Mouse (Mus musculus) testis, postnatal 10 days (tissue): ENCODE measurements around the gene Tchp.

ENCODE experiments used
- DNase-seq: peaks from one replicate; pipeline ENCODE4 v3.0.0; 2021; ENCODE audit warnings: low spot score

The Tchp gene

GRCm38 (mm10) chr5:114707265-114708068 is at the start of gene Tchp:
Gene Tchp (plus strand): TSS chr5:114707760.
- peak; percentile 97 for DNase-seq

- peak; percentile 52 for DNase-seq
These were observed 49.3 kb upstream of the Tchp start, which contains the start of gene Trpv4 for GRCm38 (mm10) chr5:114658255-114658654. Gene Trpv4 (minus strand): TSS chr5:114658421.

GRCm38 (mm10) chr5:114661029-114661428 is 46.5 kb upstream of the Tchp start:
- no peak for DNase-seq

GRCm38 (mm10) chr5:114664139-114664538 is 43.4 kb upstream of the Tchp start:
- no peak for DNase-seq

- no peak for DNase-seq
These were observed 42.8 kb upstream of the Tchp start for GRCm38 (mm10) chr5:114664750-114665149.

GRCm38 (mm10) chr5:114666659-114667058 is 40.9 kb upstream of the Tchp start:
- no peak for DNase-seq

GRCm38 (mm10) chr5:114667228-114667856 is 40.2 kb upstream of the Tchp start:
- peak; percentile 100 for DNase-seq

GRCm38 (mm10) chr5:114669014-114669413 is 38.5 kb upstream of the Tchp start:
- no peak for DNase-seq

- no peak for DNase-seq
These were observed 34.4 kb upstream of the Tchp start for GRCm38 (mm10) chr5:114673114-114673513.

GRCm38 (mm10) chr5:114674594-114674993 is 33.0 kb upstream of the Tchp start:
- no peak for DNase-seq

- DNase-seq = no peak
These were observed 27.5 kb upstream of the Tchp start for GRCm38 (mm10) chr5:114679841-114680591.

- no peak for DNase-seq
These were observed 26.8 kb upstream of the Tchp start for GRCm38 (mm10) chr5:114680676-114681285.

- no peak for DNase-seq
These were observed 25.8 kb upstream of the Tchp start for GRCm38 (mm10) chr5:114681717-114682116.

GRCm38 (mm10) chr5:114685986-114686385 is 21.6 kb upstream of the Tchp start:
- no peak for DNase-seq

- no peak for DNase-seq
These were observed 20.8 kb upstream of the Tchp start for GRCm38 (mm10) chr5:114686726-114687210.

GRCm38 (mm10) chr5:114687901-114688300 is 19.7 kb upstream of the Tchp start:
- no peak for DNase-seq

GRCm38 (mm10) chr5:114688703-114689102 is 18.9 kb upstream of the Tchp start:
- DNase-seq = no peak

GRCm38 (mm10) chr5:114689700-114690366 is 17.7 kb upstream of the Tchp start:
- no peak for DNase-seq

- DNase-seq = peak; percentile 96
These were observed 16.7 kb upstream of the Tchp start, which contains the start of gene Gltp for GRCm38 (mm10) chr5:114690633-114691567. Gene Gltp (minus strand): TSS chr5:114690984.

- no peak for DNase-seq
These were observed 11.8 kb upstream of the Tchp start for GRCm38 (mm10) chr5:114695775-114696174.
